Mouse (Mus musculus) layer of hippocampus, postnatal 36 days (tissue): ENCODE measurements at regions not wholly inside any gene's neighbourhood (a gene's known extent, or its start where the extent isn't known, plus 50 kb on each side); places are given as distances from the start of the nearest gene placed in this dataset.
"Not testable (repeated sequence)": the region's sequence is repeated elsewhere in the genome, so short reads cannot be mapped to it uniquely, and the experiment has no call there.

Experiments used
- DNase-seq, 2 experiments: peaks; one replicate each; pipeline ENCODE4 v3.0.0; 2022

- not testable (repeated sequence) for DNase-seq
Measured at GRCm38 (mm10) chr1:176504731-176505130, 229.6 kb upstream of the Pld5 start.

GRCm38 (mm10) chr1:176499010-176499650 is 224.0 kb upstream of the Pld5 start:
- no peak for DNase-seq

GRCm38 (mm10) chr1:176468560-176468959 is 193.4 kb upstream of the Pld5 start:
- DNase-seq, result no peak

- no peak for DNase-seq
Measured at GRCm38 (mm10) chr1:176462125-176462524, 187.0 kb upstream of the Pld5 start.

- no peak for DNase-seq
Measured at GRCm38 (mm10) chr1:176446735-176447134, 171.6 kb upstream of the Pld5 start.

GRCm38 (mm10) chr1:176443712-176444111 is 168.6 kb upstream of the Pld5 start:
- DNase-seq, result no peak

GRCm38 (mm10) chr1:176440254-176440653 is 165.1 kb upstream of the Pld5 start:
- peak in 1 of 2 experiments; percentile 3 for DNase-seq

GRCm38 (mm10) chr1:176427835-176428234 is 152.7 kb upstream of the Pld5 start:
- no peak for DNase-seq

- no peak for DNase-seq
Measured at GRCm38 (mm10) chr1:176427046-176427445, 151.9 kb upstream of the Pld5 start.

- no peak for DNase-seq
Measured at GRCm38 (mm10) chr1:176417251-176417650, 142.1 kb upstream of the Pld5 start.

GRCm38 (mm10) chr1:176404128-176404527 is 129.0 kb upstream of the Pld5 start:
- no peak for DNase-seq

GRCm38 (mm10) chr1:176379645-176380044 is 104.5 kb upstream of the Pld5 start:
- DNase-seq, result no peak

GRCm38 (mm10) chr1:176366900-176367299 is 91.8 kb upstream of the Pld5 start:
- DNase-seq, result no peak

GRCm38 (mm10) chr1:176360957-176361356 is 85.8 kb upstream of the Pld5 start:
- DNase-seq, result no peak

- DNase-seq, result no peak
Measured at GRCm38 (mm10) chr1:176359992-176360724, 85.0 kb upstream of the Pld5 start.

GRCm38 (mm10) chr1:176355342-176355741 is 80.2 kb upstream of the Pld5 start:
- peak; percentile 7 to 20 for DNase-seq

GRCm38 (mm10) chr1:176354898-176355297 is 79.8 kb upstream of the Pld5 start:
- DNase-seq, result no peak

- DNase-seq, result no peak
Measured at GRCm38 (mm10) chr1:176352706-176353105, 77.6 kb upstream of the Pld5 start.

GRCm38 (mm10) chr1:176349909-176350495 is 74.9 kb upstream of the Pld5 start:
- no peak for DNase-seq

- no peak for DNase-seq
Measured at GRCm38 (mm10) chr1:176348129-176348528, 73.0 kb upstream of the Pld5 start.

GRCm38 (mm10) chr1:176331344-176331743 is 56.2 kb upstream of the Pld5 start:
- DNase-seq, result no peak
